15 mouse cellular contexts compared by ENCODE assay signal in the genomic region with DNA sequence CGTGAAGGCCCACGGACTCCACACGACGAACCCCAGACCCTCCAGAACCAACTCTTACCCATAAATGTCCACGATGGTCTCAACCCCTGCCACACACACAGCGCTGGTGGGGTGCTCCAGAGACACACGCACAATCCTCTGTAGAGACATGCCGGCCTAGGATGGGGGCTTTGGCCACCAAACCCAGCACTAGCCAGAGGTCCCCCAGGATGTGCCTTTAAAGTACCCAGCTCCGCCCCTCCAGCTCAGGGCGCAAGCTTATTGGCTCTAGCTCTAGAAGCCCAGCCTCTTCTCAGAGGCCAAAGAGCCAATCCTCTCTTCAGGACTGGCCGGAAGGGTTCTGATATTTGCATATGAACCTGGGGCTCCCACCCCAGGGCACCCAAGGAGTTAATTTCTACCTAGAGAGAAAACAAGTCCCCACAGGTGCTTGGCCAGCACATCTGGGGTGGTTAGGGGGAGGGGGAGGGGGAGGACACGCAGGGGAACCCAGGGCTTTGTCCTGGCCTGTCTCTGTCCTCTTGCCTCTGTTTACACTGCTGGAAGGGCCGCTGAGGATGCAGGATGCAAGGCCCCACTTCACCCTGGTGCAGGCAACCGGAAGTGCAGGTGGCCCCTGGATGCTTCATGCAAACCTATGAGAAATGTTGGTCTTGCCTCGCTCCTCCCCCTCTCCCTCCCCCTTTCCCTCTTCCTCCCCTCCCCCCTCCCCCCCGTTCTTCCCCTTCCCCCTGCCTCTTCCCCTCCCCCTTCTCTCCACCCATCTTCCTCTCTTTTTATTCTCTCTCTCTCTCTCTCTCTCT. TPM values are rescaled to one million over a fixed set of nuclear protein-coding genes. Genes with fewer than 3 reads are reported as not detected.
A peak's percentile ranks its signal among the peaks of the same experiment; 100 is the strongest.
DNase-seq lines count a peak whose midpoint lies in the region; ATAC-seq and TF ChIP-seq lines count a peak whose summit lies in the region.
"Had no signal": no experiment of that assay in that cellular context is flagged by ENCODE, and none has a peak within 500 bp of the region (broad histone marks: within the 10 kb centered on the region; RNA-seq: fewer than 3 reads in every experiment).

A gene (minus strand): TSS at position 191 of the 803 bp plus-strand sequence.

- no peaks in the 10 kb centered on the region for H3K36me3 ChIP-seq in liver, postnatal 0 days (replicated peaks; ENCODE audit: insufficient read depth, low read length)
- no peaks in the 10 kb centered on the region for H3K36me3 ChIP-seq in forebrain, embryonic 15.5 days
- H3K36me3 ChIP-seq: heart, embryonic 15.5 days; hindbrain, embryonic 13.5 days; limb, embryonic 15.5 days had no signal

- no peak within 1 kb of the TSS for H3K9ac ChIP-seq in liver, postnatal 0 days (replicated peaks)
- no peak within 1 kb of the TSS for H3K9ac ChIP-seq in forebrain, embryonic 15.5 days (replicated peaks)
- H3K9ac ChIP-seq: heart, embryonic 15.5 days; hindbrain, embryonic 13.5 days; limb, embryonic 15.5 days had no signal

- no peaks in the 10 kb centered on the region for H3K9me3 ChIP-seq in liver, postnatal 0 days (ENCODE audit: low read length)
- H3K9me3 ChIP-seq in forebrain, embryonic 15.5 days, result no peaks in the 10 kb centered on the region
- H3K9me3 ChIP-seq: heart, embryonic 15.5 days; hindbrain, embryonic 13.5 days; limb, embryonic 15.5 days had no signal

- peaks cover 37% of the 10 kb centered on the region for H3K4me1 ChIP-seq in liver, postnatal 0 days (ENCODE audit: insufficient read depth)
- peaks cover 15% of the 10 kb centered on the region for H3K4me1 ChIP-seq in forebrain, embryonic 15.5 days

- ATAC-seq in liver, postnatal 0 days, result peak; percentile 16; the same call in 1 of the 2 replicates
- no peak for ATAC-seq in forebrain, embryonic 15.5 days (replicated peaks)

- no peak within 1 kb of the TSS for H3K27ac ChIP-seq in liver, postnatal 0 days (ENCODE audit: low read depth)
- H3K27ac ChIP-seq in forebrain, embryonic 15.5 days (replicated peaks), result no peak within 1 kb of the TSS
- H3K27ac ChIP-seq: heart, embryonic 15.5 days; hindbrain, embryonic 13.5 days; limb, embryonic 15.5 days had no signal

- H3K4me2 ChIP-seq in liver, postnatal 0 days (ENCODE audit: low read depth, low read length), result no peak within 1 kb of the TSS
- H3K4me2 ChIP-seq in forebrain, embryonic 15.5 days (replicated peaks), result no peak within 1 kb of the TSS
- H3K4me2 ChIP-seq: hindbrain, embryonic 13.5 days; limb, embryonic 15.5 days had no signal

- no peak within 1 kb of the TSS for H3K4me3 ChIP-seq in liver, postnatal 0 days (ENCODE audit: low read depth, low read length)
- H3K4me3 ChIP-seq in forebrain, embryonic 15.5 days, result no peak within 1 kb of the TSS
- H3K4me3 ChIP-seq: heart, embryonic 15.5 days; hindbrain, embryonic 13.5 days; limb, embryonic 15.5 days had no signal

- DNase-seq in embryo, embryonic 10 days (ENCODE audit: low spot score), result peak; percentile 30
- DNase-seq in embryo, embryonic 10.5 days (ENCODE audit: low spot score), result no peak
- peak; percentile 51 for DNase-seq in ZHBTc4 (ENCODE audit: low read depth, low spot score)
- DNase-seq in liver, postnatal 0 days, result no peak
- DNase-seq in thymus, postnatal 14 days, result peak; percentile 77
- no peak for DNase-seq in cerebellum, adult 11 months
- DNase-seq in right cerebral cortex, postnatal 4 days, result no peak
- DNase-seq: adrenal gland, postnatal 36 days; gastrocnemius, postnatal 14 days; kidney, adult 18-20 months had no signal

- WGBS in liver, postnatal 0 days (ENCODE audit: insufficient replicate concordance), result 62% methylated on average over 16 of the region's 16 CpGs
- 82% methylated on average over 15 of the region's 16 CpGs for WGBS in forebrain, embryonic 15.5 days

- TF ChIP-seq CTCF in liver, postnatal 0 days (IDR thresholded peaks at IDR 0.05; ENCODE audit: low read depth), result no peak

- TF ChIP-seq EP300 in liver, postnatal 0 days (IDR thresholded peaks at IDR 0.05; ENCODE audit: low read depth), result no peak

- H3K27me3 ChIP-seq in liver, postnatal 0 days (ENCODE audit: insufficient read depth, low read length), result 0 out of 2 replicates have a peak, but pooled peaks cover 13% of the 10 kb centered on the region
- H3K27me3 ChIP-seq in forebrain, embryonic 15.5 days, result 0 out of 2 replicates have a peak, but pooled peaks cover 7% of the 10 kb centered on the region
- H3K27me3 ChIP-seq: limb, embryonic 15.5 days had no signal

RNA-seq across cellular contexts. Expression of the gene that starts here (rescaled TPM):
- polyA plus RNA-seq in liver, postnatal 0 days (2015; fragmentation: Nextera tagmentation; extraction: Ambion mirVana), result 0.06 and 0.11 TPM in 2 replicates
- polyA plus RNA-seq in forebrain, embryonic 15.5 days (2015; fragmentation: Nextera tagmentation; extraction: Ambion mirVana), result not detected in 2 replicates
- polyA plus RNA-seq: hindbrain, embryonic 13.5 days; midbrain, postnatal 0 days had no signal

Comparison
In these comparisons a context has a peak if more than half of its experiments do, and no peak if none do; other contexts are left out.
1. DNase-seq: peak in embryo, embryonic 10 days (single experiment), ZHBTc4 (single experiment) and thymus, postnatal 14 days (single experiment); none in embryo, embryonic 10.5 days (single experiment), liver, postnatal 0 days (single experiment), cerebellum, adult 11 months (single experiment) and right cerebral cortex, postnatal 4 days (single experiment).
2. Peak in ATAC-seq in liver, postnatal 0 days; RNA of the gene not detected or under 1 TPM.